Mouse (Mus musculus) Patski (cell line): Measurements from ENCODE around the gene Cdh4. TPM values are rescaled to one million over a fixed set of nuclear protein-coding genes. Genes with fewer than 3 reads are reported as not detected.

Experiments
- ATAC-seq: fragments of 100-300 bp; one replicate; pipeline ENCODE4 v1.8.0; 2021
- CTCF ChIA-PET: fragments of 350-600 bp; sonication (Branson Sonifier 250); formaldehyde crosslinking; loops from one replicate; lab custom pipeline; 2022; ENCODE audit warnings: inconsistent platforms; lab: Charles Lee
- POLR2A ChIA-PET: fragments of 350-600 bp; sonication (Branson Sonifier 250); formaldehyde crosslinking; loops from one replicate; lab custom pipeline; 2022; ENCODE audit warnings: antibody characterized with exemption, inconsistent platforms; lab: Charles Lee
- DNase-seq: peaks from one replicate; pipeline ENCODE4 v3.0.0-alpha.2; 2011; ENCODE audit warnings: low read depth, low spot score
- H3K27me3 ChIP-seq: fragments of 371-371 bp; one replicate; pipeline ENCODE4 v1.5.1; 2021
- CTCF ChIP-seq: fragments of 100-300 bp; IDR thresholded peaks from one replicate; pipeline ENCODE4 v1.5.1; 2021
- in situ Hi-C: fragments of 300-500 bp; cut with MboI; formaldehyde crosslinking; loops from 3 replicates; pipeline ENCODE4 v1.11.1; 2018; ENCODE audit warnings: low pct_unique_long_range_greater_than_20kb, mixed read lengths
- polyA plus RNA-seq: library from polyadenylated mRNA; unstranded; gene quantifications from one replicate; pipeline ENCODE4 v1.2.3, GENCODE M21; 2021

The Cdh4 gene
- polyA plus RNA-seq = not detected

DNA sequence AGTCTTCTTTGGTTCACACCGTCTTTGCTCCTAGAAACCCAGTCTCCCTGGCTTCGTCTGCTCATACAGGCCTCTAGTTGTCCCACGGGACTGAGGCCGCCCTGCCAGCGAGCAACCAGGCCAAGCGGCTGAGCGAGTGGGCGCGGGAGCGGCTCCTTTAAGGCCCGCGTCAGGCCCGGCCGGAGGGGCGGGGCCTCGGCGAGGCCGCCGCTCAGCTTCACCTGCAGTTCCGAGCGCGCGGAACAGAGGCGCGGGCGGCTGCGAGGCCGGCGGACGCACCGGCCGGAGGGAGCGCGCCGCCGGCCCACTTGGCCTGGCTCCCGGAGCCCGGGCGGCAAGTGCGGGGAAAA lies at the start of gene Cdh4:
Gene Cdh4, plus strand, starts transcription at position 241 of the 350 bp plus-strand sequence.
- no peak for TF ChIP-seq CTCF
- in situ Hi-C loops = no loop called here
- POLR2A ChIA-PET = no interaction called here
- CTCF ChIA-PET = no interaction called here
- DNase-seq (no peak), ATAC-seq (no peak)
- H3K27me3 ChIP-seq = no peaks in the 10 kb centered on the region

DNA sequence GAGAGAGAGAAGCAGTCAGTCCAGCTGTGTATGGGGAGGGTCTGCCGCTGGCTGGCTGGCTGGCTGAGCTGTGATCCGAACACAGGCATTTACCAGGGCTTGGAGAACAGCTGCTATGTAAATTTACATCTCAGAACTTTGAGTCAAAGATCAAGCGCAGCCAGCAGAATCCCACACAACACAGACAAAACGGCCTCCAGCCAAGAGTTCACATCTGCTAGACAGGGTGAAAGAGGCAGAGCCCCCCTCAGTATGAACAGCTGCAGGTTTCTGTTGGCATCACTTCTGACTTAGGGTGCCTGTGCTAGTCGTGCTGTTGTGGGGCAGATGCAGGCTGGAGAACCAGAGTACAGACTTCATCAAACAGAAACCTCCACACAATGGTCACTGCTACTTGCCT lies 46.8 kb upstream of the Cdh4 start:
- ATAC-seq = no peak
- POLR2A ChIA-PET = no interaction called here
- DNase-seq = no peak
- H3K27me3 ChIP-seq = no peaks in the 10 kb centered on the region
- CTCF ChIA-PET = no interaction called here
- TF ChIP-seq CTCF = no peak
- in situ Hi-C loops = no loop called here

DNA sequence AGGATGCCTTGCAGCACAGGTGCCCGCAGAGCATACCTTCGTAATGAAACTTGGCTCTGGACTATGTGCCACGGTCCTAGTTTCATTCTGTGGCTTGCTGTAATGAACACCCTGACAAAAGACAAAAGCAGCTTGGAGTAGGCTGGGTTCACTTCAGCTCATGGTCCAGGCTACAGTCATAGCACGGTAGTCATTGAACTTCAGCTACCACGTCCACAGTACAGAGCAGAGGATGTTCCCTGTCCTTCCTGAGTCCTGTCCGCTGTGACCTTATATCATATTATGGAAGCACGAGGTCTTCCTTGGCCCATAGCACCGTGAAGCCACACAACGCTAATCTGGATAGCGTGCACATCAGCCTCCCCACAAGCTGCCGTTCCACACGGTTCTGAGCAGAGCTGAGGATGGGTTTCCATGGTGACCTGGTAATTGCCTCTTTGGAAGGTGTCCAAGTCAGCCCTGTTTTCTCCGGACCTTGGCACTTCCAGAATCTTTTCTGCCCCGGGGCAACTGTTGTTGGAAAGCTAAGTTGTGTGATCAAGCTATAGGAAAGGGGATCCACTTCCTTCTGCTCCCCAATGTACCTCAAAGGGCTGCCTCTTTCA lies 42.5 kb upstream of the Cdh4 start:
- H3K27me3 ChIP-seq = no peaks in the 10 kb centered on the region
- in situ Hi-C loops = no loop called here
- ChIA-PET POLR2A (no interaction called here), CTCF (no interaction called here)
- ATAC-seq (no peak), DNase-seq (no peak)
- TF ChIP-seq CTCF = no peak

DNA sequence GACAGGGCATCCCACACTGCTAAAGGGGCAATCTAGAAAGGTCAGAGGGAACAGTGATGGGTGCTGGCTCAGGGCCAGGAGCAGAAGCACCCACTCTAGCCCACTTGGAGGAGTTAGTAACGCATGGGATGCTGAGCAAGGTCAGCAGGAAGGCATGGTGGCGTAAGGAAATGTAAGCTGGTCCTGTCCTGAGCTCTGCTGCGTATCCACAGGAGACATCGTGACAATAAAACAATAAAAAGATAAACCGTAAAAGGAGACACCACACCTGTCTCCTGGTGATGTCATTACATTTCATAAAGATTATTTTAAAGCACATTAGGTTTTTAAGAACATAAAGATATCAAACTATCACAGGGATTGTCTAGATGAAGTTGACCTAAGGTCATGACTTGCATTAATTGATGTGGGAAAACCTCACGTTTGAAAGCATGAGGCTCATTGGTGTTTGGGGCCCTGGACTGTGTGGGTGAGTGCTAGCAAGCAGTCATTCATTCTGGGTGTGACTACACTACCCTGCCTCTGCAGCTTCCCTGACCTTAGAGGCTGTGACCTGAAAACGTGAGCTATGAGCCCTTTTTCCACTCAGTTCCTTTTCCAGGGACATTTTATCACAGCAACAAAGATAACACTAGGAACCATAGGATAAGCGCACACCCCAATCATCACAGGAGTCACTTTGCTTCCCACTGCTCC lies 31.2 kb upstream of the Cdh4 start:
- no peak for DNase-seq
- ChIA-PET POLR2A (no interaction called here), CTCF (no interaction called here)
- H3K27me3 ChIP-seq = no peaks in the 10 kb centered on the region
- no peak for TF ChIP-seq CTCF
- in situ Hi-C loops = no loop called here
- ATAC-seq = no peak

- in situ Hi-C loops = no loop called here
- ATAC-seq (no peak), DNase-seq (no peak)
- POLR2A ChIA-PET = no interaction called here
- no peak for TF ChIP-seq CTCF
- CTCF ChIA-PET = no interaction called here
- H3K27me3 ChIP-seq = no peaks in the 10 kb centered on the region
These were observed 29.3 kb upstream of the Cdh4 start for GRCm38 (mm10) chr2:179412966-179413365.

DNA sequence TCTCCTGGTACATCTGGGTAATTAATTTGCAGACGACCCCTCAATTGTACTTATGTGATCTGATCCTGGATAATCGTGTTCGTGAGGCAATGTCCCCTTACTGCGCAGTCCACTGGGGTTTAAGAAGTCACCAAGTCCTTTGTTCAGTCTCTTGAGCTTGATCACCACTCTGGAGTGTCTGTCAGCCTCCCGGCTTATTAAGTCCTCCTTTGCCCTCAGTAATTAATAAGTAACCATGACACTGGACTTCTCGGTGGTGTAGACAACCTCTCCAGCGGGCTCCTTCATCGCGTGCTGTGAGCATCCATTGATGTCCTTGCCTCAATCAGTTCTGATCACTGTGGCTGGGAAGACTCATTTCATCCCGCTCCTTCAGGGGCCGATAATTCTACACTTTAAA lies 28.0 kb upstream of the Cdh4 start:
- TF ChIP-seq CTCF = no peak
- no peak for ATAC-seq
- in situ Hi-C loops = no loop called here
- ChIA-PET CTCF (no interaction called here), POLR2A (interaction anchor here (0.6 kb wide), 1 partner anchor 40 kb away, joined by 3 read pairs; no protein-coding TSS in a partner anchor)
- H3K27me3 ChIP-seq = no peaks in the 10 kb centered on the region
- no peak for DNase-seq

DNA sequence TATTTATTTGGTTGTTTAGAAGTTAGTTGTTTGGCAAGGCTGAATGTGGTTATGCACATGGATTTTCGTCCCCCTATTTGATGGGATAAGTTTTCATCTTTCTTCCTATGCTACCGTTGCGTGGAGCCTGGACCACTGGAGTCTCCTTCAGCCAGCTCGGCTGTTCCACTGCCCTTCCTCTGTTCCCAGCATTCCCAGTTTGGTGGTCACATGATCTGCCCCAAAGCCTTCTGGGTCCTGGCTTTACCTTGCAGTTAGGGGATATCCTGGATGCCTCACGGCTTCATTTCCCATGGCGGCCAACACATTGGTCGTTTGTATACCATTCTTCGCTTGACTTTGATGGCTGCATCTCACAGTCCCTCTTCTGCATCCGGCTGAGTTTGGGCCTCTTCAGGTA lies 27.5 kb upstream of the Cdh4 start:
- ATAC-seq (no peak), DNase-seq (no peak)
- TF ChIP-seq CTCF = no peak
- ChIA-PET POLR2A (interaction anchor here (0.6 kb wide), 1 partner anchor 40 kb away, joined by 3 read pairs; no protein-coding TSS in a partner anchor), CTCF (no interaction called here)
- no peaks in the 10 kb centered on the region for H3K27me3 ChIP-seq
- in situ Hi-C loops = no loop called here

DNA sequence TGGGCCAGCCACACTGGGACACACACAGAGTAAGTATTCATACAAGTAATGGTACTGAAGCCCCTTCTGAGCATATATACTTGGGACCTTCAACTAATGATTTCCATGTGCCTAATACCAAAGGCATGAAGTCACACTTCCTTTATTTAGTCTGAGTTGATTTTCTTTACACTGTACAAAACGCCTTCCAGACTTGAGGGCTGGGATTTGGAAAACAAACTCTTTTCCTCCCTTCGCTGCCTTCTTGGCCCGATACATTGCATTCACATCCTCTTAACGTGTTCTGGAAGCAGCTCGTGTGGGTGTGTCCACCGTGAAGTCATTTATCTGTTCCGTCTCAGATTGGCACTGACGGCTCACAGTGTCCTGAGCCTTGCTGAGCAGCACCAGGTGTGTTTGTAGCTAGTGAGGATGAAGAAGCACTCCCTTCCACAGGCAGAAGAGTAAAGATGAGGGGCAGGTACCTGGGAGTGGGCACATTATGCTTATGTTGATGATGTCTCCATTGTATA lies 26.3 kb upstream of the Cdh4 start:
- CTCF ChIA-PET = no interaction called here
- no peaks in the 10 kb centered on the region for H3K27me3 ChIP-seq
- POLR2A ChIA-PET = no interaction called here
- DNase-seq (no peak), ATAC-seq (no peak)
- no peak for TF ChIP-seq CTCF
- in situ Hi-C loops = no loop called here

GRCm38 (mm10) chr2:179416587-179417227 lies 25.5 kb upstream of the Cdh4 start:
- ATAC-seq (no peak), DNase-seq (no peak)
- ChIA-PET CTCF (no interaction called here), POLR2A (no interaction called here)
- no peaks in the 10 kb centered on the region for H3K27me3 ChIP-seq
- in situ Hi-C loops = no loop called here
- TF ChIP-seq CTCF = no peak

- no peak for DNase-seq
- no peak for ATAC-seq
- CTCF ChIA-PET = no interaction called here
- POLR2A ChIA-PET = no interaction called here
- no peak for TF ChIP-seq CTCF
- no peaks in the 10 kb centered on the region for H3K27me3 ChIP-seq
- in situ Hi-C loops = no loop called here
These were observed 16.6 kb upstream of the Cdh4 start for GRCm38 (mm10) chr2:179425602-179426001.

DNA sequence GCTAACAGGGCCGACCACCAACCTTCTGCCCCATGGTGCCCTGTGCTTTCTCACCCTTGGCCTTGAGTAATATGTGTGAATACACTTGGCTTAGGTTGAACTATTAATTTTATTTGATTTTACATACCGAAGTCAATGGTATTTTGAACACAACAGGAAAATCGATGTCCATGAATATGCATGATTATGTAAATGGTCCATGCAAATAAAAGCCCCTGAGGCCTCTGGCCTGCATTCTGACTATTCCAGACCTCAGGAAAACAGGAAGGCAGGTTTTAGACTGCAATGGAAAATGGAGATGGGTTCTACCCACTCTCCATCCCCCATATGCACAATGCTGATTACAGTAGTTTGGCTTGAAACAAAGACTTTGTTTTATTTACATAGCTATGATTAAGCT lies 13.3 kb upstream of the Cdh4 start:
- in situ Hi-C loops = no loop called here
- no peak for TF ChIP-seq CTCF

More for the DNA sequence above, 13.3 kb upstream of the Cdh4 start:
- H3K27me3 ChIP-seq = no peaks in the 10 kb centered on the region
- DNase-seq (no peak), ATAC-seq (no peak)
- ChIA-PET POLR2A (no interaction called here), CTCF (no interaction called here)
